Mouse (Mus musculus) forebrain, embryonic 12.5 days (tissue): ENCODE measurements around the gene Gm9999. TPM values are rescaled to one million over a fixed set of nuclear protein-coding genes. Genes with fewer than 3 reads are reported as not detected.

Source experiments
- polyA plus RNA-seq: library from polyadenylated mRNA; unstranded; fragments of >200 nt; fragmentation: Nextera tagmentation; extraction: Ambion mirVana; gene quantifications from 2 replicates; pipeline ENCODE4 v1.2.1, GENCODE M21; 2016

Gene Gm9999
- polyA plus RNA-seq, 1 experiment from 2014 or later: not detected

Other genes with a start within 250 kb of the Gm9999 start
- not detected in 2 replicates for gene Saa1, start 240.6 kb upstream of the Gm9999 start, polyA plus RNA-seq
- gene Saa2, start 231.8 kb upstream of the Gm9999 start, polyA plus RNA-seq: not detected in 2 replicates
- gene Hps5, start 187.5 kb upstream of the Gm9999 start, polyA plus RNA-seq: 23.9 and 25.3 TPM in 2 replicates
- 52.6 and 55.4 TPM in 2 replicates for gene Gtf2h1, start 187.5 kb upstream of the Gm9999 start, polyA plus RNA-seq
- 1,021 and 1,078 TPM in 2 replicates for gene Ldha, start 142.1 kb upstream of the Gm9999 start, polyA plus RNA-seq
- gene Ldhc, start 122.4 kb upstream of the Gm9999 start, polyA plus RNA-seq: not detected in 2 replicates
- gene Tsg101, start 63.6 kb upstream of the Gm9999 start, polyA plus RNA-seq: 344 and 355 TPM in 2 replicates
- 13.2 and 13.8 TPM in 2 replicates for gene Uevld, start 25.1 kb upstream of the Gm9999 start, polyA plus RNA-seq
- 12.3 and 13.5 TPM in 2 replicates for gene Spty2d1, start 24.8 kb downstream of the Gm9999 start, polyA plus RNA-seq
- 13.9 and 15.2 TPM in 2 replicates for gene Tmem86a, start 67.0 kb downstream of the Gm9999 start, polyA plus RNA-seq
- 30.6 and 34.5 TPM in 2 replicates for gene Ptpn5, start 150.1 kb downstream of the Gm9999 start, polyA plus RNA-seq
- gene Mrgpra6, start 221.3 kb downstream of the Gm9999 start, polyA plus RNA-seq: not detected in 2 replicates